Mouse (Mus musculus) kidney, postnatal 10 days (tissue): ENCODE measurements around the gene Col4a2.

Source experiments
- DNase-seq: peaks from one replicate; pipeline ENCODE4 v3.0.0; 2021; ENCODE audit warnings: mixed read lengths

Gene Col4a2

DNA sequence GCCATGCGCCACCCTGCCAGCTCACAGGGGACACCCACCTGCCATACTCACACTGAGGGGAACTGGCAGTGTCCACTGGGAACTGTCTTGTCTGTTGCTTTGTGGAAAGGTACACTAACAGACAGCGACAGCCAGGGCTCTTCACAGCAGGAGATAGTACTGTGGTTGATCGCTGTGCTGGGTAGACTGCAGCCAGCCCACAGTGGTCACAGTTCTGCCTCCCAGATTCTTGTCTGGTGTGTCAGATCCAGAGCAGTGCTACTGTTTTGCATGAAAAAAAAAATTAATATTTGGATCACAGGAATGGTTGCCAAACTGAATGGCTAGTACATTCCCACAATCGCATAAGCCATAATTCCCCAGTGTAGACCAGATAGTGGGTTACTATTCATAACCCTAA, 74.7 kb downstream of the Col4a2 start:
- DNase-seq = no peak

DNA sequence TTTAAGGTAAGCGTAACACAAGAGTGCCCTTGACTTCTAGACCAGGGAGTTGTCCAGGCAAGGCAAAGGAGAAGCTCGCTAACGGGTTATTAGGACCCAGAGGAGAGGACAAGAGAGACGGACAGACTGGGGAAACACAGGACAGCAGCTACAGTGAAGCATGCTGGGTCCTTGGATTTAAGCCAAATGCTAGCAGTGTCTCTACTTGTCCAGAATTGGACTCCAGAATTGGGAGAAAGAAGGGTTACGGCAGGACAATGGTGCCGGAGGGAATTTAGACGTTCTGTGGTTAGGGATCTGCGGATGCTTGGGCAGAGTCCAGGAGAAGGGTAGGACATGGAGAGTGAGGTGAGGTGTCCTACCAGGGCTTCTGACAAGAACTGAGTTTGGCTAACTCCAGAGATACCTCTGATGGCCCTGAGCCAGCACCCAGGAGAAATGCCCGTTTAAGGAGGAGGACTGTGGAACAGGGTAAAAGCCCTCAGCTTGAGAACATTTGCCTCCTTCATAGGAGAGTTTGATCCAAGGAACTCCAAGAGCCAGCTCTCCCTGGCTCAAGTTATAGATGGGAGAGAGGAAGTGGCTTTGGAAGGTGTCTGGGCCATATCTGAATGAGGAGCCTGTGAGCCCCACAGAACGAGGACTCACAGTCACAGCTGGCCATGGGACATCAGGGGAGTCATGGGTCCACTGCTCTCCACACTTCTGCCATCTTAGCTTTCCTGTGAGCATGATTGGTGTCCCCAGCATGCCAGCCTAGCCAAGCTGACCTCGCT, 76.9 kb downstream of the Col4a2 start:
- no peak for DNase-seq

- peak; percentile 91 for DNase-seq
These were observed 80.1 kb downstream of the Col4a2 start for GRCm38 (mm10) chr8:11392739-11393138.

- DNase-seq = peak; percentile 64
These were observed 80.6 kb downstream of the Col4a2 start for GRCm38 (mm10) chr8:11393161-11393560.

DNA sequence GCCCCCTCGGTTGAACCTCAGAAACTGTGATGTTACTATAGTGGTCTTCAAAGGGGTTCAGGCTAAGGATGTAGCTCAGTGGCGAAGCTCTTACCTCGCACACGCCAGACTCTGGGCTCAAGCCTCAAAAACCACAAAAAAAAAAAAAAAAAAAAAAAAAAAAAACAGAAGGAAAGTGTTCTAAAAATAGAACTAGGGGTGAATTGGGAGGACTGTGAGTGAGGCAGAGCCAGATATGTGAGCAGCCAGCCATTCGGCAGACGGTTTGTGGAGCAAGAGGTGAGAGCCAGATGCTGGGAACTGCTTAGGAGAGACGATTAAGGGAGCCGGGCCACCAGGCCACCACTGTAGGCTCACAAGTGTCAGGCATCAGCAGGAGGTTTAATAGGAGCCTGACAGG, 81.0 kb downstream of the Col4a2 start:
- peak; percentile 10 for DNase-seq

DNA sequence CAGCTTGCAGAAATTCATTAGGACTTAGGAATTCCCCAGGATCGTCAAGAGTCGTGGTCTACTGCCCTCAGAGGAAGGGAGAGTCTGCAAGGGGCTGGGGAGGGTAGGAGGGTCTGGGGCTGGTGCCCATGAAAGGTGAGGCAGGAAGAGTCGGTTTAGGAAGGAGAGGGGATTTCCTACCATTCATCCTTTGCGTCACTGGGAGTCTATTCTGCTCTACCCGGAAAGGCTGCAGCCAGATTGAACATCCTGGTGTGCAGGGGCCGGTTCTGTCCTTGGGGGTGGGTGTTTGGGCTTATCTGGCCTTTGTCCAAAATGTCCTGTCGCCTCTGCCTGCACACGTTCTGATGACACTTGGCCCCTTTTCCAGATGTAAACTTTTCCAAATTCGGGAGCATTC, 82.2 kb downstream of the Col4a2 start:
- DNase-seq = peak; percentile 65

DNA sequence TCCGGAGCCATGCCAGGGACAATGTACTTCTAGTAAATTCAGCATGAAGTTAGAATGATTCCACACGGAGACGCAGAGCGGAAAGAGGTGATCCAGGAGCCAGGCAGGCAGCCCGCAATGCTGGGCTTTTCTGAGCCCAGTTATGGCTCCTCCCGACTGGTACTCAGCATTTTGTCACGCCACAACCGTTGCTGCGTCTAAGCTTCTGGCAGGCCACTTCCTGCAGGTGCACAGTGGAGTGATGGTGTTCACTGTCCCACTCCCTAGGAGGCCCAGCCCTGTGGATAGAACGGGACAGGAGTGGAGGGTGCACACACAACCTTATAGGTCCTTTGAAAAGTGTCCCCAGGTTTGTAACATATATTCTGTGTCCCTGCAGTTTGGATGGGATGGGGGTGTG, 83.0 kb downstream of the Col4a2 start:
- DNase-seq = peak; percentile 35

DNA sequence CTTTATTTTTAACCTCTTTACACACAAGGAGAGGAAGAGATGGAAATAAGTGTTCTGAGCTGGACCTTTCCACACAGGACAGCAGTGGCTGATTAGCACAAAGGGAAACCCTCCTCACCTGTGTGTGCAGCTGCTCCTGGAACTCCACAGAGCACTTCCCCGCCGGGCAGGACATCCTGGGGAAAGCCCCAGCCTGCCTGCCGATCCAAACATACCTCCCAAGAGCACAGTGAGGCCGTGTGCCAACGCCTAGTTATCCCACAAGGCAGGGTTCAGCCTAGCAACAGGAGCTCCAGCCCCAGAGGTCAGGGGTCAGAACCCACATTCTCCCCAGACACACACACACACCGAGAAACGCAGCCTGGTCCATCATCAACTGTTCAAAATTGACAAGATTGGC, 83.5 kb downstream of the Col4a2 start:
- peak; percentile 65 for DNase-seq

GRCm38 (mm10) chr8:11397126-11397525, 84.5 kb downstream of the Col4a2 start:
- no peak for DNase-seq

DNA sequence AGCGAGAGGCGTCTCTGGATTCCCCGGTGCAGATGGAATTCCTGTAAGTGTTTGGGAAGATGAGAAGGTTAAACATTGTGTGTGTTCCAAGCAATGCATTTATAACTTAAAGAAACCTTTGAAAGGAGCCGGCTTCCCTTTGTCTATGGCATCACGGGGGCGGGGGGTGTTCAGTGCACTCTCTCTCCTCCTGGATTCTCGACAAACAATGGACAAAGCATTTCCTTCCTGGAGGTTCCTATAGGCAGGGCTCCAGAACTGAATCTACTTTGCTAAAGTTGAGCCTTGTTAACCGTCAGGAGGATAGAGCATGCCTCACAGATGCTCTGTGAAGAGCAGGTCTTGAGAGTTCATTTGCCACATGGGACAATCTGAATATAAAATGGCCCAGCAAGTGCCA, 87.1 kb downstream of the Col4a2 start:
- peak; percentile 51 for DNase-seq

GRCm38 (mm10) chr8:11400244-11400643, 87.6 kb downstream of the Col4a2 start:
- DNase-seq = peak; percentile 67

DNA sequence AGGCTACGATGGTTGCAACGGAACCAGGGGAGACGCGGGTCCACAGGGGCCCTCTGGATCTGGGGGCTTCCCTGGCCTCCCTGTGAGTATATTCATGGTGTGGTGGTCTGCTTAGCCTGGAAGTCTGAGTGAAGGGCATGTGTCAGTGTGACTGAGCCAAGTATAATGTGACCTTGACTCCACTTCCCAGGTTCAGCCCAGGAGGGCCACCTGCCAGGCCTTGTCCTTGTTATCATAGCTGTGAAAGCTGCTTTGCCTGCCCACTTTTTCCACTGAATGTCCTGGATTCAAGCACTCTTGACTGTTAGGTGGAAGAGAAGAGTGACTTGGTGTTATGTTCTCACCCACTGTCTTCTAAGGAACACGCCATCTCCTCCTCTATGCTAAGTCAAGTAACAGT, 88.6 kb downstream of the Col4a2 start:
- peak; percentile 24 for DNase-seq

- DNase-seq = no peak
These were observed 89.6 kb downstream of the Col4a2 start for GRCm38 (mm10) chr8:11402220-11402619.

DNA sequence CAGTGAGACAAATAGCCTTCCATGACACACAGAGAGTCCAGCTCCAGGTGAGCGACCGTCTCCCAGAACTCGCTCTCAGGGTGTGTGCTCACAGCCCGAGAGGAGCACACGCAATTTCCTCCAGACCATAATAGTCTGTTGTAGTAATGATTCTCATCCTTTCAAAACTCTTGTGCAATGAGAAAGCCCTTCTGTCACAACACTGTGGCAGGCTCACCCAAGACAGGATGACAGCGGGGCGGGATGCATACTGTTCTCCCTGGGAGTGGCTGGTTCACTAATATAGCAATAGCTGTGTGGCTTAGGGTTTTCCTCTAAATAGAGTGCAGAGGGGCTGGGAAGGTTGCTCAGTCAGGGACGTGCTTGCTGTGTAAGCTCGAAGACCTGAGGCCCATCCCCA, 91.2 kb downstream of the Col4a2 start:
- no peak for DNase-seq

DNA sequence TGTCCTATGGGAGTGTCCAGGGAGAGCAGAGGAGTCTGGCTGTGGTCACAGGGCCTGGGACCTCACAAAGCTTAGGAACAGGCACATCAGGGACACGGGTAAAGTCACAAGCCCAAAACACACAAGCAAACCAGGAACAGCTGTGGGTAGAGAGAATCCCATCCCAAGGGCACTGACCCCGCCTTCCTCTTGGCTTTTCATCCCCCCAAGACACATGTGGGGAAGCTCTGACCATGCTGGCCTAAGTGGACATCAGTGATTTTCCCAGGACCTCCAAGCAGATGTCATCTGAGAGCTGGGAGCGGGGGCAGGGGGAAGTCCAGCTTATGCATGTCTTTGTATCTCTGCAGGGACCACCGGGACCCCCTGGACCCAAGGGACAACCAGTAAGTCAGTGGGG, 92.0 kb downstream of the Col4a2 start:
- DNase-seq = peak; percentile 60

DNA sequence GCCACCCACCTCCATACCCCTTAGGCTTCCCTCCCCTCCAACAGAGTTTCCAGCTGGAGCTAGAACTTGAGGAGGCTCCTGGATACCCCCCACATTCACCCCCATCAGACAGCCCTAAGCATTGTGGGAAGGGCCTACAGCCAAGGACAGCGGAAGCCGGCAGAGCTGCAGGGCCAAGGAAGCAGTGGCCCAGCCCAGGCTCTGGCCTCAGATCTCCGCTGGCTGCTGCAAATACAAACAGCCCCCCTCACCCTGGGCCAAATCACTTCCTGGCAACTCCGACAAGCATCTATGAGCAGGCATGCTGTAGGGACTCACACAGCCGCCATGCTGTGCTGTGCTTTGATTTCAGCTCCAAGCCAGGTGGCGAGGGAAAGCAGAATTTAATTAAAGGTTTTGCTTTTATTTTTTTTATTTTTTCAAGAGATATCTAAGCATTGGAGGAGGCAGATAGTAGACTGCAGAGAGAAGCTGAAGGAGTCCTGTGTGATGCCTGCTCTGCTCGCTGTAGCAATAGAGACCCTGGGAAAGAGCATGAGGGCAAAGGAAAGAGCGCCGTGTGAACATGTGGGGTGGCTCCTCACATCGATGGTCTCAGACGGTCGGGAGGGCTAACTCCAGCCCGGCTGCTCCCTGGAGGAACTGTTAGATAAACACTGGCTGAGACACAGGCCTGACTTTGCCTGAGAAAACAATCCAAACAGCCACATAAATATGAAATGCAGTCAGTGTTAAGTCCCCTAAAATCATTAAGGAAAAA, 93.3 kb downstream of the Col4a2 start:
- DNase-seq = peak; percentile 85

DNA sequence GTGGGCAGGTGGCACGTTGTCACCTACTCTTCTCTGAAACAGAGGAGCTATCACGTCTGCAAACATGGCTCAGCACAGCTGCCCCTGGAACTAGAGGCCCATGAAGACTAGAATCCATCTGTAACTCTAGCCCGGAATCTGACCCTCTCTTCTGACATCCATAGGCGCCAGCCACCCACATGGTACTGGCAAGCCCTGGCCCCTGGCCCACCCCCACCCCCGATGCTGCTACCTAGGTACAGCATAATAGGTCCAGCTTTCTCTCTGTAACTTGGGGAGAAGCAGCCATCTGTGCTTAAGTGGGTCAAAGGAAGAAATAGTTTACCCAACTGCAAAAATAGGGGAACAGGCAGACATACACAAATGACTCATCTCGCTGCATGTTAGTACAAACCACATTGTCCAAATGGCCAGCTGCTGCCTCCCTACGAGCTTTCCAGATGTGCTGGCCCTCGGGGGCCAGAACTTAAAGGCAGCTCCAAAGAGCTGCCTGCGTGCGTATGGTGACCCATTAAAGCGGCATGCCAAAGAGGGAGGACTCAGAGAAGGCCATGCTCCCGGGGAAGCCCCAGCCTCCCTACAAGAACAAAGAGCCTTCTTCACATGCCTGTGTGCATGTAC, 99.0 kb downstream of the Col4a2 start:
- DNase-seq = peak; percentile 56

DNA sequence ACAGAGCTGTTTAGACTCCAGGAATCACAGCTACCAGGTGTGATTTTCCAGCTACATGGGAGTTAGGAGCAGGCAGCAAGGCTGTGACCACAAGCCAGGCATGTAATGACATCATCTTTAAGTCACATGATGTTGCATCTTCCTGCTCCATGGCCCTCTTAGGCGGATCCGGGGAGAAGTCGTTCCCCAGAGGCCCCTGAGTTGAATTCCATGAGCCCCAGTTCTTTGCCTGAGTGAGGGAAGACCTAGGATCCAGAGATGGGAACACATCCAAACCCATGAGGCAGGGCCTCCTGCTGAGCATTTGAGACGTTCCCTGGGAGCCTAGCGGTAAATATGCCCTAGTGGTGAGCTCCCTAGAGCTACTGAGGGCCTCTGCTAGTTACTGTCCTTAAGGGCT, 99.8 kb downstream of the Col4a2 start:
- DNase-seq = no peak

GRCm38 (mm10) chr8:11414304-11414703, 101.7 kb downstream of the Col4a2 start:
- no peak for DNase-seq

- DNase-seq = no peak
These were observed 102.5 kb downstream of the Col4a2 start for GRCm38 (mm10) chr8:11415089-11415488.

GRCm38 (mm10) chr8:11417762-11418161, 105.2 kb downstream of the Col4a2 start:
- no peak for DNase-seq

GRCm38 (mm10) chr8:11419232-11419631, 106.6 kb downstream of the Col4a2 start:
- DNase-seq = no peak

- DNase-seq = peak; percentile 80
These were observed 107.0 kb downstream of the Col4a2 start for GRCm38 (mm10) chr8:11419645-11420044.

DNA sequence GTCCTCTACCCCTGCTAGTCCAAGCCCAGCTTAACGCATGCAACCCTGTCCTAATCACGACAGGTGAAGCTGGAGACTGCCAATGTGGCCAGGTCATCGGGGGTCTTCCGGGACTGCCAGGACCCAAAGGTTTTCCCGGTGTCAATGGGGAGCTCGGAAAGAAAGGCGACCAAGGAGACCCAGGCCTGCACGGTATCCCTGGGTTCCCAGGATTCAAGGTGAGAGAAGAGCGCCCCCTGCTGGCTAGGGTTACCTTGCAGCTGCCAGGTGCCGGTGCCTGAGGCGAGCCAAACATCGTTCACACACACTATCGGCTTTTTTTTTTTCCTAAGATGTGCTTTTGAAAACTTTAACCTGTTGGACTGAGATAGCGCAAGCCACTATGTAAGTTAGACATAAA, 108.5 kb downstream of the Col4a2 start:
- peak; percentile 81 for DNase-seq
